Mouse (Mus musculus) subcutaneous adipose tissue, adult 2 months (tissue): ENCODE data around the gene Eif4g1. TPM values are rescaled to one million over a fixed set of nuclear protein-coding genes. Genes with fewer than 3 reads are reported as not detected.

Experiments used
- polyA plus RNA-seq: library from polyadenylated mRNA; depleted of rRNA; stranded (reverse); fragments of >200 nt; gene quantifications from 2 replicates; pipeline ENCODE4 v1.2.3, GENCODE M21; 2012; ENCODE audit warnings: low replicate concordance; rRNA removed

Gene Eif4g1
- 409 and 459 TPM in 2 replicates for polyA plus RNA-seq

GRCm38 (mm10) chr16:20668013-20668412, at the start of gene Eif4g1:
Gene Eif4g1 (plus strand): TSS chr16:20668313.

GRCm38 (mm10) chr16:20621191-20621990, 46.7 kb upstream of the Eif4g1 start, which contains the start of gene Camk2n2:
Gene Camk2n2 (minus strand): TSS chr16:20621287.

GRCm38 (mm10) chr16:20629731-20630634, 38.1 kb upstream of the Eif4g1 start, which contains the start of gene Ece2:
Gene Ece2 (plus strand): TSS chr16:20629828.

GRCm38 (mm10) chr16:20651076-20651946, 16.8 kb upstream of the Eif4g1 start, which contains the start of gene Psmd2:
Gene Psmd2 (plus strand): TSS chr16:20651652.

GRCm38 (mm10) chr16:20693111-20693701, 25.1 kb downstream of the Eif4g1 start, which contains the start of gene Fam131a:
Gene Fam131a (plus strand): TSS chr16:20693241.

GRCm38 (mm10) chr16:20717181-20717977, 49.3 kb downstream of the Eif4g1 start, which contains the start of the genes Polr2h and Clcn2:
Gene Polr2h (plus strand): TSS chr16:20717665.
Gene Clcn2 (minus strand): TSS chr16:20717746.

GRCm38 (mm10) chr16:20732925-20733730, 65.0 kb downstream of the Eif4g1 start, which contains the start of gene Chrd:
Gene Chrd (plus strand): TSS chr16:20733127.

GRCm38 (mm10) chr16:20733731-20734730, 65.9 kb downstream of the Eif4g1 start, which contains the start of gene Thpo:
Gene Thpo (minus strand): TSS chr16:20734511.

Other genes starting within 250 kb of the Eif4g1 start
- 158 and 202 TPM in 2 replicates for gene Abcc5, start 241.9 kb upstream of the Eif4g1 start, polyA plus RNA-seq
- gene Eif2b5, start 169.5 kb upstream of the Eif4g1 start, polyA plus RNA-seq, result 33.5 and 37.2 TPM in 2 replicates
- 18.9 and 58.4 TPM in 2 replicates for gene Dvl3, start 151.3 kb upstream of the Eif4g1 start, polyA plus RNA-seq
- gene Ap2m1, start 132.8 kb upstream of the Eif4g1 start, polyA plus RNA-seq, result 366 and 507 TPM in 2 replicates
- 43.3 and 60.9 TPM in 2 replicates for gene Abcf3, start 119.7 kb upstream of the Eif4g1 start, polyA plus RNA-seq
- 0.03 and 1.3 TPM in 2 replicates for gene Vwa5b2, start 78.8 kb upstream of the Eif4g1 start, polyA plus RNA-seq
- gene Eef1akmt4, start 56.7 kb upstream of the Eif4g1 start, polyA plus RNA-seq, result 16.2 and 24.2 TPM in 2 replicates
- not detected in 2 replicates for gene Gm49333, start 56.7 kb upstream of the Eif4g1 start, polyA plus RNA-seq
- 23.0 and 32.9 TPM in 2 replicates for gene Alg3, start 56.6 kb upstream of the Eif4g1 start, polyA plus RNA-seq
- gene Camk2n2, start 47.0 kb upstream of the Eif4g1 start, polyA plus RNA-seq, result 6.2 and 7.9 TPM in 2 replicates
- 0.69 and 17.0 TPM in 2 replicates for gene Ece2, start 38.5 kb upstream of the Eif4g1 start, polyA plus RNA-seq
- gene Psmd2, start 16.7 kb upstream of the Eif4g1 start, polyA plus RNA-seq, result 122 and 129 TPM in 2 replicates
- 7.6 and 18.4 TPM in 2 replicates for gene Fam131a, start 24.9 kb downstream of the Eif4g1 start, polyA plus RNA-seq
- 14.3 and 27.0 TPM in 2 replicates for gene Polr2h, start 49.4 kb downstream of the Eif4g1 start, polyA plus RNA-seq
- gene Clcn2, start 49.4 kb downstream of the Eif4g1 start, polyA plus RNA-seq, result 11.8 and 49.4 TPM in 2 replicates
- 13.6 and 27.1 TPM in 2 replicates for gene Chrd, start 64.8 kb downstream of the Eif4g1 start, polyA plus RNA-seq
- gene Thpo, start 66.2 kb downstream of the Eif4g1 start, polyA plus RNA-seq, result 4.2 and 5.3 TPM in 2 replicates